Mouse (Mus musculus): Measurements from ENCODE around the gene Gm9803.
"Not testable (repeated sequence)": the region's sequence is repeated elsewhere in the genome, so short reads cannot be mapped to it uniquely, and the experiment has no call there.

DNA sequence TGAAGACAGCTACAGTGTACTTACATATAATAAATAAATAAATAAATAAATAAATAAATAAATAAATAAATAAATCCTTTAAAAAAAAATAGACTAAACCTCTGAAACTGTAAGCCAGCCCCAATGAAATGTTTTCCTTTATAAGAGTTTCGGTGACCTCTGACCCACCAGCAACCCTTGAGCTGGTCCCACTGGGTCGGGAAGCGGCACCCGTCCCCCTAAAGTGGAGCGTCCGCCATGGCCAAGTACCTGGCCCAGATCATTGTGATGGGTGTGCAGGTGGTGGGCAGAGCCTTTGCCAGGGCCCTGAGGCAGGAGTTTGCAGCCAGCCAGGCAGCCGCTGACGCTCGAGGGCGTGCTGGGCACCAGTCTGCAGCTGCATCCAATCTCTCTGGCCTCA is at the start of gene Gm9803:
- TF ChIP-seq CTCF, EP300 (IDR thresholded peaks at IDR 0.05; ENCODE audit: low read depth): not testable (repeated sequence)
